Mouse (Mus musculus): ENCODE results near the gene Zbtb46.

Zbtb46 gene

GRCm38 (mm10) chr2:181465423-181465822 lies 6.2 kb upstream of the Zbtb46 start:
- DNase-seq (ENCODE audit: low read depth, low spot score): no peak

GRCm38 (mm10) chr2:181463008-181463738 lies 3.9 kb upstream of the Zbtb46 start:
- DNase-seq (ENCODE audit: low read depth, low spot score): no peak

- no peak for DNase-seq (ENCODE audit: low read depth, low spot score)
Measured at GRCm38 (mm10) chr2:181462604-181463003, 3.4 kb upstream of the Zbtb46 start.

- no peak for DNase-seq (ENCODE audit: low read depth, low spot score)
Measured at GRCm38 (mm10) chr2:181461536-181462100, 2.4 kb upstream of the Zbtb46 start.

GRCm38 (mm10) chr2:181459673-181460621 lies 721 bp upstream of the Zbtb46 start:
- no peak for DNase-seq (ENCODE audit: low read depth, low spot score)

GRCm38 (mm10) chr2:181458411-181459152 lies 644 bp downstream of the Zbtb46 start:
- DNase-seq (ENCODE audit: low read depth, low spot score): no peak

- DNase-seq (ENCODE audit: low read depth, low spot score): no peak
Measured at GRCm38 (mm10) chr2:181457831-181458230, 1.4 kb downstream of the Zbtb46 start.

GRCm38 (mm10) chr2:181455899-181456298 lies 3.3 kb downstream of the Zbtb46 start:
- peak; percentile 34 for DNase-seq (ENCODE audit: low read depth, low spot score)

GRCm38 (mm10) chr2:181453274-181453673 lies 6.0 kb downstream of the Zbtb46 start:
- no peak for DNase-seq (ENCODE audit: low read depth, low spot score)

- no peak for DNase-seq (ENCODE audit: low read depth, low spot score)
Measured at GRCm38 (mm10) chr2:181452181-181452580, 7.0 kb downstream of the Zbtb46 start.

GRCm38 (mm10) chr2:181443016-181443415 lies 16.2 kb downstream of the Zbtb46 start:
- DNase-seq (ENCODE audit: low read depth, low spot score): no peak

- no peak for DNase-seq (ENCODE audit: low read depth, low spot score)
Measured at GRCm38 (mm10) chr2:181438176-181438575, 21.1 kb downstream of the Zbtb46 start.

- DNase-seq (ENCODE audit: low read depth, low spot score): no peak
Measured at GRCm38 (mm10) chr2:181436246-181436645, 23.0 kb downstream of the Zbtb46 start.

GRCm38 (mm10) chr2:181423834-181424233 lies 35.4 kb downstream of the Zbtb46 start:
- no peak for DNase-seq (ENCODE audit: low read depth, low spot score)

- no peak for DNase-seq (ENCODE audit: low read depth, low spot score)
Measured at GRCm38 (mm10) chr2:181420903-181421638, 38.2 kb downstream of the Zbtb46 start.

- DNase-seq (ENCODE audit: low read depth, low spot score): no peak
Measured at GRCm38 (mm10) chr2:181420426-181420825, 38.8 kb downstream of the Zbtb46 start.

GRCm38 (mm10) chr2:181419359-181419758 lies 39.9 kb downstream of the Zbtb46 start:
- DNase-seq (ENCODE audit: low read depth, low spot score): no peak

- DNase-seq (ENCODE audit: low read depth, low spot score): no peak
Measured at GRCm38 (mm10) chr2:181415945-181416344, 43.3 kb downstream of the Zbtb46 start.

GRCm38 (mm10) chr2:181413141-181413540 lies 46.1 kb downstream of the Zbtb46 start:
- DNase-seq (ENCODE audit: low read depth, low spot score): no peak

GRCm38 (mm10) chr2:181410760-181411473 lies 48.3 kb downstream of the Zbtb46 start:
- DNase-seq (ENCODE audit: low read depth, low spot score): peak; percentile 55

All from skeletal muscle tissue, adult 2 months (tissue).